Mouse (Mus musculus): ENCODE measurements around the gene Slc36a4.

The Slc36a4 gene

GRCm38 (mm10) chr9:15709599-15710381, at the start of gene Slc36a4:
Gene Slc36a4, plus strand, starts transcription at chr9:15709738.
- peak; percentile 53 to 78 for DNase-seq (ENCODE audit: low spot score in 2 of 2)

- no peak for DNase-seq (ENCODE audit: low spot score in 2 of 2)
Measured at GRCm38 (mm10) chr9:15664606-15665005, 44.9 kb upstream of the Slc36a4 start.

- DNase-seq (ENCODE audit: low spot score in 2 of 2): no peak
Measured at GRCm38 (mm10) chr9:15669452-15669851, 40.1 kb upstream of the Slc36a4 start.

GRCm38 (mm10) chr9:15670002-15670527, 39.5 kb upstream of the Slc36a4 start:
- no peak for DNase-seq (ENCODE audit: low spot score in 2 of 2)

- no peak for DNase-seq (ENCODE audit: low spot score in 2 of 2)
Measured at GRCm38 (mm10) chr9:15672251-15672650, 37.3 kb upstream of the Slc36a4 start.

- peak; percentile 8 to 80 for DNase-seq (ENCODE audit: low spot score in 2 of 2)
Measured at GRCm38 (mm10) chr9:15681855-15682466, 27.6 kb upstream of the Slc36a4 start.

GRCm38 (mm10) chr9:15685215-15685614, 24.3 kb upstream of the Slc36a4 start:
- DNase-seq (ENCODE audit: low spot score in 2 of 2): peak in 1 of 2 experiments; percentile 67

GRCm38 (mm10) chr9:15687358-15687757, 22.2 kb upstream of the Slc36a4 start:
- no peak for DNase-seq (ENCODE audit: low spot score in 2 of 2)

- DNase-seq (ENCODE audit: low spot score in 2 of 2): no peak
Measured at GRCm38 (mm10) chr9:15693847-15694246, 15.7 kb upstream of the Slc36a4 start.

- DNase-seq (ENCODE audit: low spot score in 2 of 2): no peak
Measured at GRCm38 (mm10) chr9:15694989-15695388, 14.5 kb upstream of the Slc36a4 start.

GRCm38 (mm10) chr9:15705706-15706105, 3.8 kb upstream of the Slc36a4 start:
- DNase-seq (ENCODE audit: low spot score in 2 of 2): no peak

- DNase-seq (ENCODE audit: low spot score in 2 of 2): no peak
Measured at GRCm38 (mm10) chr9:15708979-15709598, 449 bp upstream of the Slc36a4 start.

- DNase-seq (ENCODE audit: low spot score in 2 of 2): no peak
Measured at GRCm38 (mm10) chr9:15710821-15711565, 1.5 kb downstream of the Slc36a4 start.

GRCm38 (mm10) chr9:15711676-15712075, 2.1 kb downstream of the Slc36a4 start:
- no peak for DNase-seq (ENCODE audit: low spot score in 2 of 2)

- no peak for DNase-seq (ENCODE audit: low spot score in 2 of 2)
Measured at GRCm38 (mm10) chr9:15714792-15715191, 5.3 kb downstream of the Slc36a4 start.

- DNase-seq (ENCODE audit: low spot score in 2 of 2): no peak
Measured at GRCm38 (mm10) chr9:15715193-15715989, 5.9 kb downstream of the Slc36a4 start.

GRCm38 (mm10) chr9:15717363-15717762, 7.8 kb downstream of the Slc36a4 start:
- no peak for DNase-seq (ENCODE audit: low spot score in 2 of 2)

- DNase-seq (ENCODE audit: low spot score in 2 of 2): no peak
Measured at GRCm38 (mm10) chr9:15718295-15718694, 8.8 kb downstream of the Slc36a4 start.

GRCm38 (mm10) chr9:15719594-15719993, 10.1 kb downstream of the Slc36a4 start:
- DNase-seq (ENCODE audit: low spot score in 2 of 2): no peak

- DNase-seq (ENCODE audit: low spot score in 2 of 2): no peak
Measured at GRCm38 (mm10) chr9:15720556-15720955, 11.0 kb downstream of the Slc36a4 start.

- no peak for DNase-seq (ENCODE audit: low spot score in 2 of 2)
Measured at GRCm38 (mm10) chr9:15721226-15721833, 11.8 kb downstream of the Slc36a4 start.

Data from left cerebral cortex, adult 9 months (tissue).